Mouse (Mus musculus): ENCODE results near the gene Gucd1. TPM values are rescaled to one million over a fixed set of nuclear protein-coding genes. Genes with fewer than 3 reads are reported as not detected.
A peak's percentile ranks its signal among the peaks of the same experiment; 100 is the strongest.

The Gucd1 gene
- polyA plus RNA-seq, 1 experiment from 2014 or later: 27.3 TPM

DNA sequence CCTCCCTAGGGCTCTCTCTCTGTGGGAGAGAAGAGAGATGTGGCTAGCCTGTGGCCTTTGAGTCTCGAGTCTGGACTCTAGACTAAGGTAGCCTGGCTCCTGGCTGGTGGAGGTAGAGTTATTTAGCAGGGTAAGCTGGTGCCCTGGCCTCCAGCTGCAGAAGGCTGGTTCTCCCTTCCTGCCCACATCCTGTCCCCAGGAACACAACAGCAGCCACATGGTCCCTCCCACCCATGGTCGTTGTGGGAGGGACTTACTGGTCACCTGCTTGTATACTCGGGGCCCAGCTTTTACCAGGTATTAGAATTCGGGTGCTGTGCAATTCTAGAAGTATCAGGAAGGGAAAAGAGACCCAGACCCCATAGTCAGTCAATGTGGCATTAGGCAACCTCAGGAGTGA is 197.5 kb downstream of the Gucd1 start:
- Histone ChIP-seq H3K4me1 (replicated peaks) (peaks cover 11% of the 10 kb centered on the region; the same call in 1 of the 2 replicates), H3K9me3 (no peaks in the 10 kb centered on the region), H3K4me3 (replicated peaks) (no peak overlapping the region), H3K27ac (no peak overlapping the region), H3K36me3 (no peaks in the 10 kb centered on the region), H3K27me3 (peaks cover 42% of the 10 kb centered on the region), H3K4me2 (replicated peaks) (no peak overlapping the region), H3K9ac (replicated peaks) (no peak overlapping the region)
- no peak for ATAC-seq
- 70% methylated on average over 4 of the region's 4 CpGs for WGBS

DNA sequence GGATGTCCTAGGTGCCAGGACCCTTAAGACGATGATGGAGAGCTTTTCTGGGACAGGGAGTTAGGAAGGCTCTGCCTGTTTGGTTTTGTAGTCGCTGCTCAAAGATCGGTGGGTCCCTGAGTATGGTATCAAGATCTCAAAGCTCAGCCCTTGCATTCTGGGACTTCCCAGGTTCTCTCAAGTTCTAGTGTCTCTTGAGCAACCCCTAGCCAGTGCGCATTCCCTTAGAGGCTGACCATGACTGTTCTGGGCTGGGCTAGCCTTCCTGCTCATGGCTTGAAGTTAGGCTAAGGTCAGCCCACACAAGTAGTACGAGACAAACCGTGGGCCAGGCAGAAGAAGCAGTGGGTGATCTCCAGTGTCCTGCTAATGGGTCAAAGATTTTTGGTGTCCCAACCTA is 199.6 kb downstream of the Gucd1 start:
- Histone ChIP-seq H3K27me3 (peaks cover 42% of the 10 kb centered on the region), H3K4me2 (replicated peaks) (peak overlapping the region; percentile 52; the same call in 1 of the 2 replicates), H3K4me1 (replicated peaks) (peaks cover 11% of the 10 kb centered on the region; the same call in 1 of the 2 replicates), H3K9me3 (no peaks in the 10 kb centered on the region), H3K36me3 (0 out of 2 replicates have a peak, but pooled peaks cover 3% of the 10 kb centered on the region), H3K27ac (no peak overlapping the region), H3K9ac (replicated peaks) (no peak overlapping the region), H3K4me3 (replicated peaks) (no peak overlapping the region)
- ATAC-seq: no peak
- WGBS: 84% methylated on average over 6 of the region's 6 CpGs

DNA sequence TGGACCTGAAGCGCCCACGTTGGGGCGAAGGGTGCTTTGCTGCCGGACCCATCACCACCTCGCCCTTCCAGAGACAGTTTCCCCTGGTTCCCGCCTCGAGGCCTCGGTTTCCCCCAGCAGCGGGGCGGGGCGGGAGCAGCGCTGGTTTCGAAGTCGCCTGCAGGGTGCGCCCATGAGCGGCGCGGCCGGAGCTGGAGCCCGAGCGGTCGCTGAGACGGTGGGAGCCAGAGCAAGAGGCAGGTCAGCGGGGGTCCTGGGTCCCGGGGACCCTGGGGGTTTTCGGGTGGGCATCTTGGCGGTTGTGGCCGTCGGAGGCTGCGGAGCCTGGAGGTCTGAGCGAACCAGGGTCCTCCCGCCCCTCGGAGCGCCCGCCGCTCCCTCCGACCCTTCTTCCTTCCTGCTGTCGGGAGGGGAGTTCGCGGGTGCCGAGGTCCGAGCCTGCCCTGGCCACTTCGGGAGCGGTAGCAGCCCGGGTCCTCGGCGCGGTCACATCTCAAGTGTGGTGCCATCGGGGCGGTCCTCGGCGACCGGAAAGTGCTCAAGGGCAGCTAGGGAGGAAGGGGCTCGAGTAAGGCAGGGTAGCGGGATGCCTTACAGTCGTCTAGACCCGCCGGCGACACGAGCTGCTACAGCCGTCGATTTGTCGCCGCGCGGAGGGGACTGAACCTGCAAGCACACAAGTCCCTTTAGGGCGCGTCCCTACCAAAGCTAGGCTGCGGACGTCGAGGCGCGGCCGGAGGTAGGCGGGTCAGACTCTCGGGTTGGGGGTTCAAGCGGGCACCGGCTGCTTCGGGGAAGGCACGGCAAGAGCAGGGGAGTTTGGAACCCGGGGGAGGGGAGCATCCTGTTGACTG is 200.6 kb downstream of the Gucd1 start:
- under 1% methylated on average over 75 of the region's 81 CpGs for WGBS
- Histone ChIP-seq H3K27me3 (peaks cover 42% of the 10 kb centered on the region), H3K9ac (replicated peaks) (peak overlapping the region; percentile 47), H3K9me3 (no peaks in the 10 kb centered on the region), H3K4me3 (replicated peaks) (peak overlapping the region; percentile 36), H3K36me3 (peaks cover 14% of the 10 kb centered on the region), H3K27ac (no peak overlapping the region), H3K4me2 (replicated peaks) (peak overlapping the region; percentile 52), H3K4me1 (replicated peaks) (peaks cover 11% of the 10 kb centered on the region; the same call in 1 of the 2 replicates)
- ATAC-seq: peak; percentile 71

DNA sequence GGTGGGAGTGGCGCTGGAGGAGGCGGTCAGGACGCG is 201.1 kb downstream of the Gucd1 start, which contains the start of gene Adora2a:
Gene Adora2a, plus strand, starts transcription at position 6 of the 36 bp plus-strand sequence.
- Histone ChIP-seq H3K27ac (no peak within 1 kb of the TSS), H3K9me3 (no peaks in the 10 kb centered on the region), H3K4me1 (replicated peaks) (peaks cover 11% of the 10 kb centered on the region; the same call in 1 of the 2 replicates), H3K4me2 (replicated peaks) (peak within 1 kb of the TSS; percentile 52), H3K9ac (replicated peaks) (peak within 1 kb of the TSS; percentile 47), H3K27me3 (peaks cover 42% of the 10 kb centered on the region), H3K36me3 (peaks cover 18% of the 10 kb centered on the region), H3K4me3 (replicated peaks) (peak within 1 kb of the TSS; percentile 36)
- WGBS: 0% methylated on average over 4 of the region's 4 CpGs
- no peak for ATAC-seq

DNA sequence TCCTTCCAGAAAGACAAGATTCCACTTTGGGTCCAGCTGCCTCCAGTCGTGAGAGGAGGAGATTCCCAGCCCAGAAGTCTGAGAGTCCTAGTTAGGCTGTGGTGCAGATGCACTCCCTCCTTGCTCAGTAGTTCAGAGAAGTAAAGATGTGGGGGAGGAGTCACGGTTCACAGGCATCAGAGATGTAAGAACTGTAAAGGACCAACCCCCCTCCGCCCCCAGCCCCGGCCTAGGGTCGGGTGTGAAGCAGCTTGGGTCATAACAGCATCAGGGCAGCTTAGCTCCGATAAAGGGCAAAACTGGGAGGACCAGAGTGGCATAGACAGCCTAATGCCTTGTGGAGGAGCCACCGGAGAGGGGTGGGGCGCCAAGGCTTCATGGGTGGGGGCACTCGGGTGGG is 201.3 kb downstream of the Gucd1 start:
- no peak overlapping the region for H3K27ac ChIP-seq
- peaks cover 42% of the 10 kb centered on the region for H3K27me3 ChIP-seq
- 9% methylated on average over 9 of the region's 9 CpGs for WGBS
- peak; percentile 63 for ATAC-seq
- peaks cover 11% of the 10 kb centered on the region; the same call in 1 of the 2 replicates for H3K4me1 ChIP-seq (replicated peaks)
- peak overlapping the region; percentile 36 for H3K4me3 ChIP-seq (replicated peaks)
- peak overlapping the region; percentile 52 for H3K4me2 ChIP-seq (replicated peaks)
- peaks cover 20% of the 10 kb centered on the region for H3K36me3 ChIP-seq
- H3K9ac ChIP-seq (replicated peaks): peak overlapping the region; percentile 47
- H3K9me3 ChIP-seq: no peaks in the 10 kb centered on the region

DNA sequence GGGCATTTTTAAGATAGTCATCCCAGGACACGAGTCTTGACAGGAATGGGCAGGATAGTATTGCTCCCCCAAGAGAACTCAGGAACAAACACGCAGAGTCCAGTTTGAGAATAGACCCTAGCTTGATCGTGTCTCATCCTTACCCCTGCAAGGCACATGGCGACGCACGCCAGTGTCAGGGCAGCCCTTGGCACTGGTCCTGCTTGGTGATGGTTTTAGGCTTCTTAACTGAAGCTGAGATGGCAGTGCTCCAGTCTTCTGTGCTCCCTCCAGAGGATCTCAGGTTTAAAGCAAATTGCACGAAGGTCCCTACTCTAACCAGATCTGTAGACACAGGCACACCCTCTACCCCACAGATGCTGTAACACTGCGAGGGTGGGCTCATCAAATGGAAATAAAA is 202.0 kb downstream of the Gucd1 start:
- WGBS: 82% methylated on average over 8 of the region's 8 CpGs
- peaks cover 42% of the 10 kb centered on the region for H3K27me3 ChIP-seq

DNA sequence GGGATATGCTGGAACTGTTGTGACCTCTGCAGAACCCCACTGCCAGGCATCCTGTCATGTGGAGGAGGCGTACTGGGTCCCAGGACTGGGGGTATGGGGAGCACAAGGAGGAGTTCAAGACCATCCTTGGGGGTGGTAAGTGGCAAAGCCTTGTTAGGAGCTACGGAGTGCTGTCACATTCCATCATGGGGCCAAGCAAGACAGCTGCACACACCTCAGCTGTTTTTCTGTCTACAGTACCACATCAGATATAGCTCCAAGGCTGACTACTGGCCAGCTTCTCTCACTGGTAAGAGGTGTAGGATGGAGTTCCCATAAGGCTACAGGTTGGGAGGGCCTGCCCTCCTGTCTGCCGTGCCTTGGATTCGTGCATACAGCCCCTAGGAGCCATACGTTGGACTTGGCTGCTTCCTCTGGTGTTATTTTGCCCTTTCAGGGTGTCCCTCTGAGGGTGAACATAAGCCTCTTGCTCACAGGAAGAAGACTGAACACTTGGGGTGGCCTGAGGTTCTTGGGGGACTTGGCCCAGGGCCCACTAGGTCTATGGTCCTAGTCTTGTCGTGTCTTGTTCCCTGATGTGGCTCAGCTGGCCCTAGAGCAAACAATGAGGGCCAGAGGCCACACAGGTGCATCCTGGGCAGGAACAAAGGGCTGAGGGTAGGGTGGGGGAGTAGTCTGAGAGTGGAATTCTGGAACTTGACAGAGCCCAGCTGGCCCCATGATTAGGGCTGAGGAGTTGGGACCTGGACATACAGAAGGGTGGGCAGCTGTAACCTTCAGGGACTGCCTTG is 203.4 kb downstream of the Gucd1 start:
- Histone ChIP-seq H3K27ac (no peak overlapping the region), H3K4me3 (replicated peaks) (no peak overlapping the region), H3K27me3 (peaks cover 37% of the 10 kb centered on the region), H3K9me3 (no peaks in the 10 kb centered on the region), H3K36me3 (peaks cover 41% of the 10 kb centered on the region), H3K4me1 (replicated peaks) (peaks cover 11% of the 10 kb centered on the region; the same call in 1 of the 2 replicates), H3K4me2 (replicated peaks) (no peak overlapping the region), H3K9ac (replicated peaks) (no peak overlapping the region)
- 77% methylated on average over 6 of the region's 6 CpGs for WGBS
- 0 out of 2 replicates have a peak, but pooled peaks have one; percentile 10 for ATAC-seq

More for the DNA sequence above, 202.0 kb downstream of the Gucd1 start:
- Histone ChIP-seq H3K27ac (no peak overlapping the region), H3K4me2 (replicated peaks) (no peak overlapping the region), H3K4me1 (replicated peaks) (peaks cover 11% of the 10 kb centered on the region; the same call in 1 of the 2 replicates), H3K36me3 (peaks cover 27% of the 10 kb centered on the region), H3K9me3 (no peaks in the 10 kb centered on the region), H3K9ac (replicated peaks) (no peak overlapping the region), H3K4me3 (replicated peaks) (no peak overlapping the region)
- no peak for ATAC-seq

DNA sequence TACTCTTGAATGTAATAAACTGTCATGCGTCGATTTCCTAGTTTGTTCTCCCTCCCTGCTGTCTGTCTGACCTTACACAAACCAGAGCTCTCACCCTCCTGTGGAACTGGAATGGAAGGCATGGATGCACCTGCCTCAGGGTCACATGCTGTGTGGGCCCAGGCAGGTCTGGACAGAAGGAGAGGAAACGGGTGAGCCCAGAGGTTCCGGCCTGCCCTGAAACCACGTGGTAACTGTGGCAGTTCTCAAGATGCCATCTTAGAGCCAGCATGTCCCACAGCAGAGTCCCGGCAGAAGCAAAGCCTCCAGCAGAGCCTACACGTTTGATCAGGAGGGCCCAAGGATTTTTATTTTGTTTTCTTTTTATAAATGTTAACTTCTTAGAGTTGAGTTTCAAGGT is 205.4 kb downstream of the Gucd1 start:
- ATAC-seq: no peak
- 84% methylated on average over 7 of the region's 7 CpGs for WGBS

DNA sequence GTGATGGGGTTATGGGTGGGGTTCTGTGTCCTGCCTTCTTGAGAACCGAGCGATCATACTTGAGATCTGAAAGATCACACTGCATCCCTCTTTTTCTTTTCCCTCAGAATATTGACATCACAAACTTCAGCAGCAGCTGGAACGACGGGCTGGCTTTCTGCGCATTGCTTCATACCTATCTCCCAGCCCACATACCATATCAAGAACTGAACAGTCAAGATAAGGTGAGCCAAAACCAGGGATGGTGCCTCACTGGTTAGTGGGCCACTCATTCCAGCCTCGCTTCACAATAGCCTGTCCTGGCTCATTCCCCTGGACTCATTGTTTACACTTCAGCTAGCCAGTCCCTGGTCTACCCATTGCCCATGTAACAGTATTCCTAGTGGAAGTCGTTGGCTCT is 210.6 kb downstream of the Gucd1 start:
- no peaks in the 10 kb centered on the region for H3K9me3 ChIP-seq
- no peak overlapping the region for H3K4me3 ChIP-seq (replicated peaks)
- WGBS: 98% methylated on average over 7 of the region's 7 CpGs
- H3K36me3 ChIP-seq: peaks cover 75% of the 10 kb centered on the region
- H3K27ac ChIP-seq: no peak overlapping the region
- 0 out of 2 replicates have a peak, but pooled peaks cover 2% of the 10 kb centered on the region for H3K4me1 ChIP-seq (replicated peaks)
- H3K4me2 ChIP-seq (replicated peaks): no peak overlapping the region
- H3K27me3 ChIP-seq: no peaks in the 10 kb centered on the region
- H3K9ac ChIP-seq (replicated peaks): no peak overlapping the region
- no peak for ATAC-seq

More for the DNA sequence above, 205.4 kb downstream of the Gucd1 start:
- Histone ChIP-seq H3K9ac (replicated peaks) (no peak overlapping the region), H3K4me1 (replicated peaks) (peaks cover 9% of the 10 kb centered on the region; the same call in 1 of the 2 replicates), H3K4me3 (replicated peaks) (no peak overlapping the region), H3K27ac (no peak overlapping the region), H3K36me3 (peaks cover 61% of the 10 kb centered on the region), H3K4me2 (replicated peaks) (no peak overlapping the region), H3K27me3 (peaks cover 17% of the 10 kb centered on the region), H3K9me3 (no peaks in the 10 kb centered on the region)

DNA sequence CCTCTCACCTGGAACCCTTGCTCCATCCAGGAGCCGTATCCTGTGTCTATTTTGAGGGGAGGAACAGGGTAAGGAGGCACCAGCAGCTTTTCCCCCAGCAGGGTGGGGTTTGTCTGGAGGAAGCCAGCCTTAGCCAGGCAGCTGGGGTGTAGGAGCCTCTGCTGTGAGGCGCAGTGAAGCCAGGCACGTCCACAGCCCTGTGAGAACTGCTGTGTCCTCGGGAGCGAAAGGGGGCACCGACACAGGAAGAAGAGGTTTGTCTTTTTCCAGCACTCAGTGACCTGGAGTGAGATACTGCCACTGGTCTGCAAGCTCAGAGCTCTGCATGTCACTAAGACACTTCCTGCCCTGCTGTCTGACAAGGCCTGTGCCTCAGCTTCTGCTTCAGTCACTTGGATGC is 213.4 kb downstream of the Gucd1 start:
- peaks cover 66% of the 10 kb centered on the region for H3K36me3 ChIP-seq
- H3K9ac ChIP-seq (replicated peaks): no peak overlapping the region
- 68% methylated on average over 6 of the region's 6 CpGs for WGBS
- ATAC-seq: no peak
- H3K4me1 ChIP-seq (replicated peaks): 0 out of 2 replicates have a peak, but pooled peaks cover 2% of the 10 kb centered on the region
- no peak overlapping the region for H3K4me2 ChIP-seq (replicated peaks)
- no peak overlapping the region for H3K4me3 ChIP-seq (replicated peaks)
- peak overlapping the region; percentile 14; the same call in 1 of the 2 replicates for H3K27ac ChIP-seq
- H3K9me3 ChIP-seq: no peaks in the 10 kb centered on the region
- no peaks in the 10 kb centered on the region for H3K27me3 ChIP-seq

DNA sequence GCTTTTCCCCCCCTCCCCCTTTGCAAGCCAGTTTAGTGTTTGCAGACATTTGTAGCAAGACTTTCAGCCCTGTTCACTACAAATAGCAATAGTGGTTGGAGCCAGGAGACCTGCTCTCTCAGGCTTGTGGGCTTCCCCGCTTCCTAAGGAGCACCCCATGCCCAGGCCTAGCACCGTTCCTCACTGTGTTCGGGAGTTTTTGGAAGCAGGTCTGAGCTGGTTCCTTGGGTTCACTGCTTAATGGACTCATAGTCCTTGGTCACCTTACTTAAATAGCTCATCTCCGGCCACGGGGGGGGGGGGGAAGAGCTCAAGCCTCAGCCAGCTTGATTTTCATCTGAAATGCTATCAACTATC is 213.7 kb downstream of the Gucd1 start:
- Histone ChIP-seq H3K9me3 (no peaks in the 10 kb centered on the region), H3K27me3 (no peaks in the 10 kb centered on the region), H3K4me1 (replicated peaks) (0 out of 2 replicates have a peak, but pooled peaks cover 2% of the 10 kb centered on the region), H3K4me3 (replicated peaks) (no peak overlapping the region), H3K27ac (peak overlapping the region; percentile 14), H3K36me3 (peaks cover 66% of the 10 kb centered on the region), H3K4me2 (replicated peaks) (no peak overlapping the region), H3K9ac (replicated peaks) (no peak overlapping the region)
- ATAC-seq: no peak
- 91% methylated on average over 5 of the region's 5 CpGs for WGBS
